Mouse (Mus musculus) embryo, embryonic 9.5 days (tissue): Measurements from ENCODE around the gene F11.

Source experiments
- DNase-seq: peaks from one replicate; pipeline ENCODE4 v3.0.0-alpha.2; 2017; ENCODE audit errors: extremely low spot score

The F11 gene

DNA sequence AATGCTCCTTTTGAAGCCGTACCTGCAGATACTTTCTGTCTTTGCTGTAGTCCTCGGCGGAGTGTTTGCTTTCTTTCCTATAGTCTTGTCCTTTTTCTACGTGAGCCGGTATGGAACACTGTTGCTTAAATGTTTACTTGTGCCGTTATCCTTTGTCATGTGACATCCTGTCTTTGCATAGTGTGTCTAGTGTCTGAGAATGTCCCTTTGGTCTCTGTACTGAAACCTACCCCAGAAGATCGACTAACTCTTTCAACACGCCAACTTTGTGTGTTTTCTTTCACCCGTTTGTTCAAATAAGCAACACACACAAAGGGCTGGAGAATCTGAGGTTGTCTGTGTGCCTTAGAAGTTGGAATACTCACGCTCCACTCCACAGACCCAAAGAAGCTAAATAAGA, at the start of gene F11:
F11 (minus strand) TSS at position 112 of the 400 bp plus-strand sequence.
- DNase-seq: no peak

DNA sequence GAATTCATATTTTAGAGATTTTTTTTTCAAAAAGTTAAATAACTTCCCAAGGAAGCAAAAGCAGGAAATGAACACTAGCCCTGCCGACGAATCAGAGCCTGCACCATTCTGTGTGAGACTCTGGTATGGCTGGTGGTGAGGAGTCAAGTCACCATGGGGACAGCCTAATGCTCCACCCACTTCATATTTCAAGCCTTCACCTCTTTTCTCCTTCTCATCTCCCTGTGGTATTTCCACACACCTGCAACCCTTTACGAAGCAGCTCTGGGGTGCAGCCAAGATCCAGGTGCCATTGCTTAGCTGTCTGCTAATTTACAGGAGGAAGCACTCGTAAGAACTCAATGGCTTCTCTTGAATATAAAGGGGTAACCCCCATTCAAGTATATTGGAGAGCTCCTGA, 49.1 kb upstream of the F11 start:
- DNase-seq: no peak

DNA sequence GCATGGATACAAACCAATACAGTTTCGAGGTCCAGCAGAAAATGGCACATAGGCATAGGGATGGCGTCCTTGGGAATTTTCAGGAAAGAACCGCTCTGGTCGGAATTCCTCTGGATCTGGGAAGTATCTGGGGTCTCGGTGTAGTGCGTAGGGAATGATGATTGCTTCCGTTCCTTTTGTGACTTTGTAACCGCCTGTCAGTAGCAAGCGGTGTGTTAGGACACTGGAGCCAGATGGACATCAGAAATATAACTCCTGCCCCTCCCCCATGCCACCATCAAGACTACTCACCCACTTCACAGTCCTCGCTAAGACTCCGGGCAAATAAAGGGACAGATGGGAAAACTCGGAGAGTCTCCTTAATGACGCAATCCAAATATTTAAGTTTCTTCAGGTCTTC, 46.5 kb upstream of the F11 start, which contains the start of gene Gm45753:
Gm45753 (minus strand) TSS at position 101 of the 400 bp plus-strand sequence.
- DNase-seq: no peak

DNA sequence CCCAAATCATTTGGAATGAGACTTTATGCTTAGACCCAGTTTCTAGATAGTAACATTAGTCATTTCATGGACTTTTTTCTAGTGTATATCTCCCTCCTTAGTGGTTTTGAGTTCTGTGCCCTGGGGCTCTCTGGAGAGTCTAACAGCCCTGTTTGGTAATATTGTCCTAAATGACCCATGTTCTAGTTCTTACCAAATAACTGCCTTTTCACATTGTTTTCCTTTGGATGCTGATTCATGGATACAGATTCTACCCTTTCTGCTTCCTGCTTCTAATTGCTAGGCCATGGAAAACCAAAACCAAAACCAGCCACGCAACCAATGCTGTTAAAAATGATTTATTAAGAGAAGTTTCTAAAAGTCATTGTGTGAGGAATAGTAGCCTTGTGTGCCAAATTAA, 43.6 kb upstream of the F11 start:
- DNase-seq: no peak

DNA sequence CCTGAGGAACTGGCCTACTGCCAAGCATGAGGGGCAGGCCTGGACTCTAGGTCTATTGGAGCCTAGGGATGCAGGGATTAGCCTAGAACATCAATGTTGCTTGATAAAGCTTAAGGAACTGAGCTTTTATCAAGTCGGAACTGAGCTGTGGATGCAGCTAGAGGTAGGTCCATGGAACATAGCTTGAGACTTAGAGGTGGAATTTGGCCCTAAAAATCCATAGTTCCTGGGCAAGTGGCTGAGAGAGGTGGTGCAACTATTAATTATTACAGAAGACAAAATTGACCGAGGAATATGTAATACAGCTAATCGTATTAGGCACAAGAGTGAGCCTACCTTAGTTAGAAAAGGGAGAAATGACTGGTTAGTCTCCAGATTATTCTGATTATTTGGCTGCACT, 42.5 kb upstream of the F11 start:
- DNase-seq: no peak

DNA sequence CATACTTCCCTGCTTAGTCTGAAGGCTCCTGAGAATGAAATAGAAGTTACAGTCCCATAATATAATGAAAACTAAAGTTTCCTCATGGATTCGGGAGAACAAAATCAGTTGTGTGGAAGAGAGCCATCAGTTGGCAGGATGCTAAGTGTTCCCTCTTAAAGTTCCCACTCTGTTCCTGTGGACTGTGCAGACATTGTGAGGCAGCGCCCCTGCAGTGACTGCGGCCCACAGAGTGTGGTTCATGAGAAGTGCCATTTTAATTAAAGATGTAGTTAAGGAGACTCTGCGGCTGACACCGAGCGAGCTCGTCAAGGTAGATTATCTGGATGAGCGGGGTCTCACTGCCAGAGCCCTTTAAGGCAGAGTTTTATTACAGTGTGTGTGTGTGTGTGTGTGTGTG, 40.6 kb upstream of the F11 start:
- DNase-seq: no peak

DNA sequence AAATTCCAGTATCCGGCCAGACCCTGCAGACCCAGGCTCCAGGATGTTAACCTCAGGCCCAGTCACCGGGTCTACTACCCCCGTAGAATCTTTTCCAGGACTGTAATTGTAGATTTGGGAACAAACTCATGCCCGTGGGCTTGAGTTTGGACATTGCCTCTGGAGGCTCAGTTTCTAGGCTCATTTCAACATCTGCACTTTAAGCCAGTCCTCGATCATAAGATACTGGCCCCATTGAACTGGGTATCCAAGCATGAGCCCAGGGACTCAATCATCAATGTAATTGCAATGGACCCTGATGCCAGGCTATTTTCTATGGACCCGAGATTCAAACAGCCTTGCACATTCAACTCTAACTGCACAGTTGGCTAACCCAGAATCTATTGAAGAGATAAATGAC, 33.4 kb upstream of the F11 start:
- no peak for DNase-seq

DNA sequence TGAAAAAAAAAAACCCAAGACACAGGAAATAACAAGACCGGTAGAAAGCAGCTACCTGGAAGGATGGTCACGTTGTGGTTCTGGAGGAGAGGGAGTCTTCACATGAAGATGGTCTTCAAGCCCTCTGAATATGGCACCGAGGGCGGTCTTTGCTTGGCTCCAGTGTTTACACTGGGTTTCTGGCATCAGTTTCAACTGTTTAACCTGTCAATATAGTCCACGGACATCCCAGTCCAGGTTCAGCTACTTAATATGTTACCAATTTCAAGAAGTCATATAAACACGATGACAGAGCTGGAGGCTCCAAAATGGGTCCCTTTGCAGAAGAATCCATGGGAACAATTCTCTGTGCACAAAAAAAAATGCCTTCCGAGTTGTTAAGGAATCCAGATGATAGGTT, 32.9 kb upstream of the F11 start, which contains the start of gene Klkb1:
Klkb1 (minus strand) TSS at position 173 of the 400 bp plus-strand sequence.
- no peak for DNase-seq

DNA sequence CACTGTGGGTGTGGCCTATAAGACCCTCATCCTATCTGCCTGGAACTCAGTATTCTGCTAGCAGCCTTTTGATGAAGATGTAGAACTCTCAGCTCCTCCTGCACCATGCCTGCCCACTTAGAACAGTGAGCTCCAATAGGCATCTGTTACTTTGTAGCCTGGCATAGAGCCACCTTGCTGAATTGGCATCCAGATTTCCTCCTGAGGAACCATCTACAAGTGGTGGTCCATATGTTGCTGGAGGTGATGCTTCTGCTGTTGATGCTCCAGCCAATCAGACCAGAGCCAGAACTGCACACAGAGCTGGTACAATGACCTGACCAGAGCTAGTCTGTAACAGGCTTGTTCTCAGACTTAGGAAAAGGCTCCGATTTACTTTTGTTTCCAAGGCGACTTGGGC, 30.0 kb upstream of the F11 start:
- no peak for DNase-seq

DNA sequence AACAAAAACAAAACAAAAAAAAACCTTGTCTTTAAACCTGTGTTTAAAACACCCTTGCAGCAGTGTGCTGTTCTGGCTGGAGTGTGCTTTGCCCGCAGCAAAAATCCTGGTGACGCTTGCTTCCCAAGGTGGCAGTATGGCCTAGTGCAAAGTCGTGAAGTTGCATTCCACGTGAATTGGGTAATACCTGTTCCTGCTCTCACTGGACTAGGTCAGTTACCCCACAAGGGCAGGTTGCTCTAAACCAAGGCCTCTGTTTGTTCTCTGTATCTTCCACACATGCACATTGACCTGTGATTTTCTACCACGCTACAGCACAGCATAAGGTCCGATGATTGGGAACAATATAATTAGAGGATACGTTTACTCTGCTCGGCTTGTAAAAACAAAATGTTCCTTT, 19.8 kb upstream of the F11 start:
- DNase-seq: no peak

DNA sequence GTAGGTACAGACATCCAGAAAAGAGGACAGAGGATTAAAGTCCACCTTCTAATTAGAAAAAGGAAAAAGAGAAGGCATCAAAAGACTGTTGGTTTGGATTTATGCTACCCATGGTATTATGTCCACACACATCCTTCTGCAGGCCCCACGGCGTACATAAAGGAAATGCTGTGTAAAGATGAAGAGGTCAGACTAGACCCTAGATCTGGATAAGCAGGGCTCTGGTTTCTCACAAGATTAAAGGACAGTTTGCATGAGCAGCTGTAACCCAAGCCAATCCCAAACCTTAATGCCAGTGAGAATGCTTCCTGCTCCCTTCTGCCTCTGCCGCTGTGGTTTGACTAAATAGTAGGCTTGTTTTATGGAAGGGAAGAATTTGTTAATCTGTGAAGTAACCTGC, 15.6 kb upstream of the F11 start:
- no peak for DNase-seq

DNA sequence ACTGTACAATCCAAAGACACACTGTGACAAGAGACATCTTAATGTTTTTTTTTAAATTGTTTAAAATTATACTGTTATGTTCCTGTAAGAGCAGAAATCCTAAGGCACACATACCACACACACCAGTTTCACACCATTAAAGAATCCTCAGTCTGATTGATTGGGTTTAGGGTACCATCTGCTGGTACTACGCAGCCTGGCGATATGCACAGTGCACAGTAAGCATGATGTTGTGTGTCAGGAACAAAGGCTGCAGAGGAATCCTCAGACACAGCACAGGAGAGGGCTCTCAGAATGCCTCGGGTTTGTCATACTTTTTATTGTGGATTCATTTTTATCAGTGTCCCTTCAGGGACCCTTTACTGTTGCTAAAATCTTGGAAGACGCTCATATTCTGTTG, 12.5 kb upstream of the F11 start:
- DNase-seq: no peak

DNA sequence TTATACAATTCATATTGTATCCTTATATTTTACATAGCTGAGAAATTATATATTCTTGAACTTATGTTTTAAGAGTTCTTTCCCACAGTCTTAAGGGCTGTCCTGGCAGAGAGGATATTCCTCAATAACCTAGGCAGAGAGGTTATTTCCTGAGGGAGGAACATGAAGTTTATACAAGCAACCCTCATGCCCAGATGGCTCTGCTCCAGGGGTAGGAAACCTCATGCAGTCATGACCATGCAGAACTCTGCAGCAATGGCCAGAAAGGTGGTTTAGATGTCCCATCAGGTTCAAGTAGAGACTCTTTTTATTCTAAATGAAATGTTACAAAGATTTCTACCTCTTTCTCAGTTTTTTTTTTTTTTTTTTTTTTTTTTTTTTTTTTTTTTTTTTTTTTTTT, 7.2 kb upstream of the F11 start:
- DNase-seq: no peak

DNA sequence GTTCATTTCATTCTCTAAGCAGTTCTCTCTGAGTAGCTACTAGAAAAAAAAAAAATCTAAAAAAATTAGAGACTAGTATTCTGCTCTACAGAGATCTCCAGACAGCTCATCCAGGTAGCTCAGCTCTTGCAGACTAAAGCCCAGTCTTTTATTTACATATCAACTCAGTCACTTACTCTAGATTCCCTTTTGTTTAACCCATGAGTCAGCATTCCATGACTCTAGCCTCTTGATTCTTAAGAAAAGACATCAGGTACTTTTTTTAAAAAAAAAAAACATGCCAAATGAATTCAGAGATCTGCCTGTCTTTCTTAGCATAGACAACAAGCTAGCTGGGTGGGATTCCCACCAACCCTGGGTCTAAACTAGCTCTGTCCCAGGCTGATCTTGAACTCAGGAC, 6.7 kb upstream of the F11 start:
- DNase-seq: no peak

DNA sequence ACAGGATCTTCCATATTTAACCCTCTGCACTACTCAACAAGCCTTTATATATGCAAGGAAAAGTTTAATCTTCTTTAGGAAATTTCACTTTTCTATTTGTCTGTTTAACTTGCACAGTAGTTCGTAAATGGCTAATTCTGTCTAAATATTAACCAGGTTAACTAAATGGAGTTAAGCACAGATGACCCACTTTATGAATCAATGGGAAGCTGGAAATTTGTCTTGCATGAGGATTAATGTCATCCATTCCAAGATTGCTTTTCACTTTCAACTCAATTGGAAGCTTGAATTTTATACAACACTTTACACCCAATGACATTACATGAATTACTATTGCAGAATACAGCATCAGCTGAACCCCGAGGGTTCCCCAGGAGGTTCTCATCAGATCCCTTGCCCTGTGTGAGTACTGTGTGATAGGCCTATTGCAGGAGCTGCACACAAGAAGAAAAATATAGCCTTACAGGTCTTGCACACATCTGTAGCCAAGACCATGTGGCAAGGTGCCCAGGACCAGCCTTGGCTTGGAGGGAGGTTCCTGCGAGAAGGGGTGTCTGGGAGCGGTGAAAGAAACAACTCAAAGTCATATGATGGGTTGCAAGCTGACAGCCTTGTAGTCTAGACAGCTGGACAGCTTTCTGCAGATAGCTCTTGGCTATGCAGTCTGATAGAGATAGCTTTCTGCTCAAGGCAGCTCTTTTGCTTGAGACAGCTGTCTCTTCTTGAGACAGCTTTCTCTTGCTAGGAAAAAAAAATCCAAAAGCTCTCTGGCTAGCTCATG, 6.0 kb upstream of the F11 start:
- DNase-seq: no peak

DNA sequence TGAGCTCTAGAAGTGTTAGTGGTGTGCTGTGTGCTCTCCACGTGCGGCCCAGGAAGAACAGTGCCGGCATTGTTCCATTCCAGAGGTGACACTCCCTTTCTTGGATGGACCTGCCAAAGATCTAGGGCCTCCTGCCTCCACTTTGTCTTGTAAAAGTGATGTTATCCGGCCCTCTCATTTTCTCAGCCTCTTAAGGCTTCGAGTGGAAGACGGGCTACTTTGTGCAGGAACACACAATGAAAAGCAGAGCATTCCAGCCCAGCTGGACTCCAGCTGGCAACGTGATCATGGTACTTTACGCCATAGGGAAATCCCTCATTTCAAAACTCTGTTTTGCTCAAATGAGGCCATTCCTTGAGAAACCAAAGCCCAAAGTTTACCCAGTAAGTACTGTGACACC, 5.2 kb upstream of the F11 start:
- no peak for DNase-seq

DNA sequence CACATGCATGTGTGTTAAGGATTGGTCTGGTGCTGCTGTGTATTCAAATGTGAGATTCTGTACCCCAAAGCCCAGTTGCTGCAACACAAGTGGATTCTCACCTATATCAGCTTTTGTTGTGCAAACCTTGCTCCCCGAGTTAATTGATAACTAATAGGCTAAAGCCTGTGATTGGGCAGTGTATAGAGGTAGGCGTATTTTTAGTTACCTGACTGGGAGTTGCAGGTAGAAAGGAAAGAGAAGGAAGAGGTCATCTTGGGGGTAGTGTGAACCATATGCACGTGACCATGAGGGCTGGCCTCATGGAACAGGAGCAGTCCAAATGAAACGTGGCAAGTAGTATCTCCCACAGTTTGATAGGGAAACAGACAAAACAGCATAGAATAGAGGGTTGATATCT, 3.1 kb upstream of the F11 start:
- no peak for DNase-seq

DNA sequence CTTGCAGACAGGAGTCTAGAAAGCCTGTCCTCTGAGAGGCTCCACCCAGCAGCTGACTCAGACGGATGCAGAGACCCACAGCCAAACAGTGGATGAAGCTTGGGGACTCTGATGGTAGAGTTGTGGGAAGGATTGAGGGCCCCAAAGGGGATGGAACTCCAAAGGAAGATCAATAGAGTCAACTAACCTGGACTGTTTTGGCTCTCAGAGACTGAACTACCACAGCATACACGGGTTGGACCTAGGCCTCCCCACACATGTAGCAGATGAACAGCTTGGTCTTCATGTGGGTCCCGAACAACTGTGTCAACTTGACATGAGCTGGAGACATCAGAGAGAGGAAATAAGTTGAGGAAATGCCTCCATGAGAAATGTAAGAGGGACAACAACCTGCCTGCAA, 1.0 kb upstream of the F11 start:
- no peak for DNase-seq

DNA sequence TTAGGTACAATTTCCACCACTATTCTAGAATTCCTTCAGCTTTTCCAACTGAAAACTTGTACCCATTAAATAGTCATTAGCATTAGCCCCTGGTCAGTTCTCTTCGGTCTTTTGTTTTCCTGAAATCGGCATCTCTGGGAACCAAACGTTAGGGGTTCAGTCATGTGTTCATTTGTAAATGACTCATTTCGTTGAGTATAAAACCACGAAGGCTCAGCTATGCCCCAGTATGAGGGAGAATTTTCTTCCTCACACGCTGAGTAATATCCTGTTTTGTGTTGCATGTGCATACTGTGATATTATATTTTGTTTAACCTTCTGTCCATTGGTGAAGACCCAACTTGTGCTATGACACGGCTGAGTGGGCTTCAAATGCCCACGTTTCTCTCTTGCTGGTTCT, 3.4 kb downstream of the F11 start:
- no peak for DNase-seq

DNA sequence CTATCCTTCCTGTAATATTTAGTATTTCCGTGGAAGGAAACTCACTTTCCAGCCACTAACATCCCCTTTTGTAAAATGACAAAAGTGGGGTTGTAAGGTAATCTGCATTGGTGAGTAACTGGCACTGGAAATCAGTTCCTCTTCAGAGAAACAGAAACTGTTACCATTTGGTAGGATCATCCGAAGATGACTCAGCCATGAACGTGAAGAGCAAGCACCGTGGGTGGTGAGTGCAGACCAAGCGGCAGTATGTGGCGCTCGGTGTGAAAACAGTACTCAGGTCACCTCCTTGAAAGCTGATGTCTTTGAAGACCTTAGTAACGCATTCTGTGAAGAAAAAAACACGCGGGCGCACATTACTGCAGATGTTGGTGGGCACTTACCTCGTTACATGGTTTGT, 6.8 kb downstream of the F11 start:
- DNase-seq: no peak

DNA sequence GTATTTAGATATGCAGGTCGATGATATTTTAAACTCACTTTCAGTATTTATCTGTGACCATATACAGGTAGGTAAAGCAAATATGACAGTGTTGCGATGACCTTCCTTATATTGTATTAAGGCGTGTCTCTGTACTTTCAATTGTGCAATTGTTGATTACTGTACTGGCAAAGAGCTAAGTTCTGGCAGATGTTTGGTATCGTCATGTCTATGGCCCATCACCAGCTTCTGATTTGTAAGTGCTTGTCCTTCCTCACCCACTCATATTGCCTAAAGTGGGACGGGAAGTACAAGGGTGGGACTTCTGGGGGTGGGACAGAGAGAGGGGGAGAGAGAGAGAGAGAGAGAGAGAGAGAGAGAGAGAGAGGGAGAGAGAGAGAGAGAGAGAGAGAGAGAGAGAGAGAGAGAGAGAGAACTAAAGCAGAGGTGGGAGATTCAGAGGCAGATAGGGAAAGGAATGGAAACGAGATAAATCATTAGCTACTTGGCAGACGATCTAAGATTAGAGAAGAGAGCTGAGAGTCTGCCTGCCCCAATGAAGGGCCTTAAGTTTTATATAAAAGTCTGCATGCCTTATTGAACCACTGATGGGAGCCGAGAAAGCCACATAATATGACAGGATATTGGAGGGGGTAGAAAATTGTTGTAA, 7.5 kb downstream of the F11 start:
- no peak for DNase-seq

DNA sequence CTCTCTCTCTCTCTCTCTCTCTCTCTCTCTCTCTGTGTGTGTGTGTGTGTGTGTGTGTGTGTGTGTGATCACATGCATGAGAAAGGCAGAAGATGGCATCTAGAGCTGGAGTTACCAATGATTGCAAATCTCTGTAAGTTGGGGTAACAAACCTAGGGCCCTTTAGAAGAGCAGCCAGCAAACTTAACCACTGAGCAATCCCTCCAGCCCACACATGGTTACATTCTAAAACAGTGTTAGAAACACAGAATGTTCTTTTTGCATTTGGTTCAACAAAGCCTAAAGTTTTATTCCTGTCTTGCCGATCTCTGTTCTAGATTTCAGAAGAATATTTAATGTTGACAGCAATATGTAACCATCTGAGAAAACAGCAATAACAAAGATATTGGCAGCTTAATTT, 8.2 kb downstream of the F11 start:
- DNase-seq: no peak

DNA sequence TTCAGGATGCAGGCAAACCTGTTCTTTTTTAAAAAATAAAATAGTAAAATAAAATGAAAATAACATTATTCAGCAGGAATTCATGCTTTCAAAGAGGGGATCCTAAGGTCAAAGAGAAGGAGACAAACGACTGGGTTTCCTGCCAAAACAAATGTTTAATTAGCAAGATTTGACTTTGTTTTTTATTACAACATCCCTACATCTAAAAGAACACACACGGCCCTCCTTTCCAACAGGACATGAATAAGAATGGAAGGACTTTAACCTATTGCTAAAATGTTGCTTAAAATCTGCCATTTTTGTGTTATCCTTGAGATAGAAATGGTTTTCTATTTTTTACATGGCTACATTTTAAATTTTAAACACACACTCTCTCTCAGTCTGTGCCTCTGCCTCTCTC, 8.7 kb downstream of the F11 start:
- no peak for DNase-seq

DNA sequence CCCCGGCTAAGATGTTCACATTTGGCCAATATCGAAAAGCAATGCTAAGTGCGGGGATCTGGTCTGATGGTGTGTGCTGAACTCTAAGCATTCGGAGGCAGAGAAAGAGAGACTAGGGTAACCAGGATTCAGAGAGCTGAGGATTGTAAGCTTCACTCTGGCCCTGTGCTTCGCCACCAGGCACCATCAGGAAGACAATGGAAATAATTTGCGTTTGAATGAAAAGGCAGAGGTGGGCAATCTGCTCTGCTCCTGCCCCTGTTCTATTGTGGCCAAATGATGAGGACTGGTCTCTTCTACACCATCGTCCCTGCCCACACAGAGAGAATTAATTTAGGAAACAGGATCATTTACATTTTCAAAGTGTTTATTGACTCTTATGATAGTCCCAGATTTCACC, 15.5 kb downstream of the F11 start:
- DNase-seq: no peak
